8 mouse cellular contexts compared by ENCODE assay signal in genomic region chr13:22042568-22043502, GRCm38 (mm10). TPM values are rescaled to one million over a fixed set of nuclear protein-coding genes. Genes with fewer than 3 reads are reported as not detected.
DNase-seq lines count a peak whose midpoint lies in the region; ATAC-seq and TF ChIP-seq lines count a peak whose summit lies in the region.
"Not testable (repeated sequence)": the region's sequence is repeated elsewhere in the genome, so short reads cannot be mapped to it uniquely, and the experiment has no call there.

TSS of gene Hist1h2ag (minus strand) at chr13:22042944.
TSS of gene Hist1h2bj (plus strand) at chr13:22043214.

- H3K4me3 ChIP-seq in forebrain, embryonic 13.5 days: peak within 1 kb of the TSS; percentile 51
- H3K4me3 ChIP-seq in heart, postnatal 0 days (ENCODE audit: low read depth, low read length): peak within 1 kb of the TSS; percentile 40
- peak within 1 kb of the TSS; percentile 56 for H3K4me3 ChIP-seq in liver, embryonic 15.5 days (replicated peaks)
- H3K4me3 ChIP-seq in neural tube, embryonic 11.5 days (ENCODE audit: low read depth, low read length): peak within 1 kb of the TSS; percentile 37
- peak within 1 kb of the TSS; percentile 44 for H3K4me3 ChIP-seq in stomach, embryonic 16.5 days (replicated peaks; ENCODE audit: low read length)

- not testable (repeated sequence) for TF ChIP-seq EP300 in heart, postnatal 0 days (IDR thresholded peaks at IDR 0.05; ENCODE audit: low read depth)

- peak; percentile 94 for ATAC-seq in forebrain, embryonic 13.5 days
- ATAC-seq in heart, postnatal 0 days (ENCODE audit: insufficient read depth, low read depth): peak; percentile 85
- peak; percentile 79 for ATAC-seq in liver, embryonic 15.5 days (ENCODE audit: insufficient read depth)
- ATAC-seq in neural tube, embryonic 11.5 days (ENCODE audit: insufficient read depth, low FRiP score, low TSS enrichment): peak; percentile 91
- ATAC-seq in stomach, embryonic 16.5 days (ENCODE audit: insufficient read depth, low FRiP score): peak; percentile 93

- H3K4me2 ChIP-seq in forebrain, embryonic 13.5 days: peak within 1 kb of the TSS; percentile 82
- H3K4me2 ChIP-seq in heart, postnatal 0 days (ENCODE audit: low read depth, low read length): peak within 1 kb of the TSS; percentile 59
- H3K4me2 ChIP-seq in liver, embryonic 15.5 days: peak within 1 kb of the TSS; percentile 72
- H3K4me2 ChIP-seq in neural tube, embryonic 11.5 days (ENCODE audit: low read depth): peak within 1 kb of the TSS; percentile 65
- peak within 1 kb of the TSS; percentile 71 for H3K4me2 ChIP-seq in stomach, embryonic 16.5 days (ENCODE audit: low read depth, low read length)

- H3K9ac ChIP-seq in forebrain, embryonic 13.5 days: peak within 1 kb of the TSS; percentile 71
- peak within 1 kb of the TSS; percentile 57 for H3K9ac ChIP-seq in heart, postnatal 0 days (replicated peaks; ENCODE audit: low read depth, low read length)
- peak within 1 kb of the TSS; percentile 77 for H3K9ac ChIP-seq in liver, embryonic 15.5 days
- peak within 1 kb of the TSS; percentile 78 for H3K9ac ChIP-seq in neural tube, embryonic 11.5 days (ENCODE audit: low read length)
- peak within 1 kb of the TSS; percentile 67 for H3K9ac ChIP-seq in stomach, embryonic 16.5 days (ENCODE audit: low read length)

- peaks cover 27% of the 10 kb centered on the region for H3K4me1 ChIP-seq in forebrain, embryonic 13.5 days
- H3K4me1 ChIP-seq in heart, postnatal 0 days (ENCODE audit: control insufficient read depth, insufficient read depth): peaks cover 21% of the 10 kb centered on the region
- peaks cover 54% of the 10 kb centered on the region for H3K4me1 ChIP-seq in liver, embryonic 15.5 days (replicated peaks)
- not testable (repeated sequence) for H3K4me1 ChIP-seq in neural tube, embryonic 11.5 days (ENCODE audit: control insufficient read depth, insufficient read depth, low read length)
- peaks cover 19% of the 10 kb centered on the region for H3K4me1 ChIP-seq in stomach, embryonic 16.5 days (ENCODE audit: control insufficient read depth, insufficient read depth, low read length)

- WGBS in forebrain, embryonic 13.5 days: under 1% methylated on average over 48 of the region's 80 CpGs
- 0% methylated on average over 34 of the region's 80 CpGs for WGBS in heart, postnatal 0 days
- under 1% methylated on average over 51 of the region's 80 CpGs for WGBS in liver, embryonic 15.5 days (ENCODE audit: insufficient replicate concordance)
- under 1% methylated on average over 27 of the region's 80 CpGs for WGBS in neural tube, embryonic 11.5 days
- under 1% methylated on average over 38 of the region's 80 CpGs for WGBS in stomach, embryonic 16.5 days

- not testable (repeated sequence) for H3K36me3 ChIP-seq in forebrain, embryonic 13.5 days (ENCODE audit: poor library complexity, severe bottlenecking); heart, postnatal 0 days (replicated peaks; ENCODE audit: control insufficient read depth, insufficient read depth, low read length); liver, embryonic 15.5 days (replicated peaks); neural tube, embryonic 11.5 days (ENCODE audit: control insufficient read depth, insufficient read depth, low read length); stomach, embryonic 16.5 days (ENCODE audit: control insufficient read depth, insufficient read depth, low read length)

- not testable (repeated sequence) for H3K9me3 ChIP-seq in forebrain, embryonic 13.5 days (replicated peaks); heart, postnatal 0 days (replicated peaks; ENCODE audit: control insufficient read depth, low read length); liver, embryonic 15.5 days (replicated peaks); neural tube, embryonic 11.5 days (ENCODE audit: control insufficient read depth, low read length); stomach, embryonic 16.5 days (replicated peaks; ENCODE audit: control insufficient read depth, low read length)

- not testable (repeated sequence) for H3K27me3 ChIP-seq in forebrain, embryonic 13.5 days; heart, postnatal 0 days (ENCODE audit: control insufficient read depth, insufficient read depth, low read length); liver, embryonic 15.5 days; neural tube, embryonic 11.5 days (ENCODE audit: control insufficient read depth, insufficient read depth, low read length); stomach, embryonic 16.5 days (ENCODE audit: control insufficient read depth, insufficient read depth, low read length)

- peak; percentile 99 for DNase-seq in ES-CJ7 (ENCODE audit: low read depth, low spot score)
- DNase-seq in cerebellum, adult 11 months: peak; percentile 88
- DNase-seq in heart, postnatal 0 days (ENCODE audit: low spot score): peak; percentile 97
- DNase-seq in kidney, postnatal 36 days: peak; percentile 82 to 96
- DNase-seq in neural tube, embryonic 11.5 days (ENCODE audit: low spot score): peak; percentile 89

- TF ChIP-seq CTCF in heart, postnatal 0 days (IDR thresholded peaks at IDR 0.05; ENCODE audit: low read depth): not testable (repeated sequence)

- peak within 1 kb of the TSS; percentile 97 for H3K27ac ChIP-seq in forebrain, embryonic 13.5 days
- H3K27ac ChIP-seq in heart, postnatal 0 days (ENCODE audit: low read depth): peak within 1 kb of the TSS; percentile 83
- peak within 1 kb of the TSS; percentile 100 for H3K27ac ChIP-seq in liver, embryonic 15.5 days (replicated peaks)
- H3K27ac ChIP-seq in neural tube, embryonic 11.5 days (ENCODE audit: low read depth, low read length): peak within 1 kb of the TSS; percentile 94
- H3K27ac ChIP-seq in stomach, embryonic 16.5 days (ENCODE audit: low read length): peak within 1 kb of the TSS; percentile 93

RNA-seq across cellular contexts. Expression of gene Hist1h2ag, which starts in this region (rescaled TPM):
- polyA plus RNA-seq in forebrain, embryonic 13.5 days (2015; fragmentation: Nextera tagmentation; extraction: Ambion mirVana): 60.3 and 62.0 TPM in 2 replicates
- total RNA-seq in heart, postnatal 0 days (2014; rRNA removed; ENCODE audit: low replicate concordance): 658 and 1,026 TPM in 2 replicates
- 7.6 and 7.9 TPM in 2 replicates for polyA plus RNA-seq in heart, postnatal 0 days (2015; fragmentation: Nextera tagmentation; extraction: Ambion mirVana)
- polyA plus RNA-seq in liver, embryonic 15.5 days (2015; fragmentation: Nextera tagmentation; extraction: Ambion mirVana): 13.0 and 22.6 TPM in 2 replicates
- 51.6 and 61.4 TPM in 2 replicates for polyA plus RNA-seq in neural tube, embryonic 11.5 days (2014; fragmentation: Nextera tagmentation; extraction: Ambion mirVana)
- polyA plus RNA-seq in stomach, embryonic 16.5 days (2015; fragmentation: Nextera tagmentation; extraction: Ambion mirVana): 17.8 and 25.3 TPM in 2 replicates

RNA-seq across cellular contexts. Expression of gene Hist1h2bj, which starts in this region (rescaled TPM):
- polyA plus RNA-seq in forebrain, embryonic 13.5 days (2015; fragmentation: Nextera tagmentation; extraction: Ambion mirVana): 13.3 and 13.9 TPM in 2 replicates
- 1,225 and 1,316 TPM in 2 replicates for total RNA-seq in heart, postnatal 0 days (2014; rRNA removed; ENCODE audit: low replicate concordance)
- polyA plus RNA-seq in heart, postnatal 0 days (2015; fragmentation: Nextera tagmentation; extraction: Ambion mirVana): 1.7 and 3.1 TPM in 2 replicates
- polyA plus RNA-seq in liver, embryonic 15.5 days (2015; fragmentation: Nextera tagmentation; extraction: Ambion mirVana): 17.5 and 18.4 TPM in 2 replicates
- polyA plus RNA-seq in neural tube, embryonic 11.5 days (2014; fragmentation: Nextera tagmentation; extraction: Ambion mirVana): 12.4 and 13.1 TPM in 2 replicates
- polyA plus RNA-seq in stomach, embryonic 16.5 days (2015; fragmentation: Nextera tagmentation; extraction: Ambion mirVana): 5.6 and 10.3 TPM in 2 replicates

Comparison
In these comparisons a context has a peak if more than half of its experiments do, and no peak if none do; other contexts are left out.
1. Peak in every context shown above with its lines: DNase-seq, ATAC-seq, H3K4me3 ChIP-seq and H3K27ac ChIP-seq.